Mouse (Mus musculus) hindbrain, embryonic 12.5 days (tissue): ENCODE measurements around the gene 1700028P14Rik. TPM values are rescaled to one million over a fixed set of nuclear protein-coding genes. Genes with fewer than 3 reads are reported as not detected.

ENCODE experiments used
- ATAC-seq: fragments of 200-750 bp; cut with Nextera tagmentation; 2 replicates; pipeline ENCODE4 v1.8.0; 2017; ENCODE audit warnings: moderate TSS enrichment; ENCODE audit not compliant: low FRiP score
- H3K27ac ChIP-seq: fragments of 300-500 bp; sonication (generic); 2 replicates; pipeline ENCODE4 v1.5.1; 2016; ENCODE audit warnings: mild to moderate bottlenecking
- H3K27me3 ChIP-seq: fragments of 300-500 bp; sonication (generic); 2 replicates; pipeline ENCODE4 v1.6.1; 2016; ENCODE audit warnings: mild to moderate bottlenecking
- H3K36me3 ChIP-seq: fragments of 300-500 bp; sonication (generic); 2 replicates; pipeline ENCODE4 v1.6.1; 2016; ENCODE audit warnings: mild to moderate bottlenecking
- H3K4me1 ChIP-seq: fragments of 300-500 bp; sonication (generic); 2 replicates; pipeline ENCODE4 v1.6.1; 2016
- H3K4me2 ChIP-seq: fragments of 300-500 bp; sonication (generic); replicated peaks from 2 replicates; pipeline ENCODE4 v1.6.1; 2016; ENCODE audit warnings: mild to moderate bottlenecking
- H3K4me3 ChIP-seq: fragments of 300-500 bp; sonication (generic); 2 replicates; pipeline ENCODE4 v1.5.1; 2016; ENCODE audit warnings: mild to moderate bottlenecking
- H3K9ac ChIP-seq: fragments of 300-500 bp; sonication (generic); 2 replicates; pipeline ENCODE4 v1.6.1; 2016; ENCODE audit warnings: mild to moderate bottlenecking, moderate library complexity
- H3K9me3 ChIP-seq: fragments of 300-500 bp; sonication (generic); replicated peaks from 2 replicates; pipeline ENCODE4 v1.6.1; 2016; ENCODE audit warnings: mild to moderate bottlenecking
- WGBS: fragments of 180-500 bp; shearing (Covaris S2); methylation state at CpG from one replicate; pipeline ENCODE4 v1.1.7; 2016; 5-methylcytosine and 5-hydroxymethylcytosine counted together
- polyA plus RNA-seq: library from polyadenylated mRNA; unstranded; fragments of >200 nt; fragmentation: Nextera tagmentation; extraction: Ambion mirVana; gene quantifications from 2 replicates; pipeline ENCODE4 v1.2.1, GENCODE M21; 2016

1700028P14Rik gene
- polyA plus RNA-seq, 1 experiment from 2014 or later = 1.7 TPM

DNA sequence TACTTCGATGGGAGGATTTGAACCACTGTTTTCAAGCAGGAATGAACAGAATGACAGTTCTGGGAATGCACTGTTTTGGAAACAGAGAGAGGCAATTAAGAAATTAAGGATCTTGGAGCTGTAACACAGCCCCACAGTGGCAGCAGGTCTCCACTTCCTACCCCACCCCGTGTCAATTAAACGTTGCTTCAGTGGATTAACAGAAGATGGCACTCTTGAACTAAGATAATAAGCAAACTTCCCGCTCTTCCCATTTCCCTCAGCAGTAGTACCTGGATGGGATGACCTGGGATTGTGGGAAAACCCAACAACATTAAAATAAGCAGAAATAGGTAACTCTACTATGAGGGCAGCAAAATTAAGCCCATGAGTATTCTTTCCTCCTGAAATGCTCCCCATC is 75.9 kb downstream of the 1700028P14Rik start:
- no peak for ATAC-seq
- H3K9ac ChIP-seq = no peak overlapping the region
- H3K4me2 ChIP-seq = no peak overlapping the region
- H3K9me3 ChIP-seq = no peaks in the 10 kb centered on the region
- WGBS = 54% methylated on average over 4 of the region's 4 CpGs
- H3K27me3 ChIP-seq = no peaks in the 10 kb centered on the region
- H3K27ac ChIP-seq = no peak overlapping the region
- H3K36me3 ChIP-seq = no peaks in the 10 kb centered on the region
- H3K4me3 ChIP-seq = no peak overlapping the region
- H3K4me1 ChIP-seq = no peaks in the 10 kb centered on the region

DNA sequence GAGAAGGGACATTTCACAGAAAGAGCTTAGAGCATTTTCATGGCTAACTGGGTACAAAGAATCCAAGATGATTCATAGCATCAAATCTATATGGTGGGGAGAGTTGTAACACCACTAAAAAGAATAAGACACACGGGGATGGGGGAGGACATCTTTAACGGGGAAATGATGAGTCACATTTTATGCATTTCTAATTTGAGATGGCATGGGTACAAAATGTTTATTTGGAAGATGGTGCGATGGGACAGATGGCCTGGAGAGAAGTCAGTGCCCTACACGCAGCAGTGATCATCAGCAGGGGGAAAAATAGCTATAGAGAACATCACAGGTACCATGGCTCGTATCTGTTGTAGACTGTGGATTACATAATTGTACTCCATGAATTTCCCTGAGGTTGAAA is 88.9 kb downstream of the 1700028P14Rik start:
- ATAC-seq = no peak
- no peaks in the 10 kb centered on the region for H3K4me1 ChIP-seq
- no peaks in the 10 kb centered on the region for H3K27me3 ChIP-seq
- H3K4me3 ChIP-seq = no peak overlapping the region
- H3K9me3 ChIP-seq = no peaks in the 10 kb centered on the region
- no peaks in the 10 kb centered on the region for H3K36me3 ChIP-seq
- H3K27ac ChIP-seq = no peak overlapping the region
- no peak overlapping the region for H3K9ac ChIP-seq
- H3K4me2 ChIP-seq = no peak overlapping the region
- 84% methylated on average over 5 of the region's 5 CpGs for whole genome bisulfite sequencing

DNA sequence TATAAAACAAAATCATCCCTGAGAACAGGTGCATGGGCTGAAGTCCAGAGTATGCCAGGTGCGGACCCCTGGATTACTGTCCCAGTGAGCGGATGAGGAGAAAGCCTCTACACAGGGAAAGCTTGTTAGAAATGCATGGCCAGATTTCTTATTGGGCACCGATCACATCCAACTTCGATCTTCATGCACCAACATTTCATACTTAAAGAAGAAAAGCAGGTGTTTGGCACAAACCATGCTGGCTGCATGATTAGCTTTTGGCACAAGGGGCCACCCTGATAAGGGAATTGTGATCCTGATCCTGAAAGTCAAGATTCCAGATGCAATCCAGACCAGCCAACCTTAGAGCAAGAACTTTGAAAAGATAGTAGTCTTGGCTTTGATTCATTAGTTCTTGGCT is 90.0 kb downstream of the 1700028P14Rik start:
- Histone ChIP-seq H3K36me3 (no peaks in the 10 kb centered on the region), H3K27me3 (no peaks in the 10 kb centered on the region), H3K4me3 (no peak overlapping the region), H3K27ac (no peak overlapping the region), H3K4me1 (no peaks in the 10 kb centered on the region), H3K9ac (no peak overlapping the region), H3K4me2 (no peak overlapping the region), H3K9me3 (no peaks in the 10 kb centered on the region)
- 93% methylated on average over 4 of the region's 4 CpGs for WGBS
- no peak for ATAC-seq

DNA sequence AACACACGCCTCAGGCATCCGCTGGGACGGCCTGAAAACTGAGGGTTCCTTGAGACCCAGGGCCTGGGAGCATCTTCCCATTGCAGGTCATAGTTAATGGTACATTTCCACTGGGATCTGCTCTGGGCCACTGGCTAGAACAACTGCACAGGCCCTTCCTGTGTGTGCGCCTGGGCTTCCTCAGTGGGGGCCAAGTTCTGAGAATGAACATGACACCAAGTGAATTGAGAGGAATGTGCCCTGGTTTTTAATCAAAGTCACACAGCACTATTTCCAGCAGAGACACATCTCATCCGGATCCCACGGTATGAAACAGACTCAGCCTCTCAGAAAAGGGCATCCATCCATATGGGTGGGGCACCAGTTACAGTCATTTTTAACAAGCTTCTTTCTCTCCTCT is 90.6 kb downstream of the 1700028P14Rik start:
- no peak for ATAC-seq
- Histone ChIP-seq H3K4me1 (no peaks in the 10 kb centered on the region), H3K4me2 (no peak overlapping the region), H3K9me3 (no peaks in the 10 kb centered on the region), H3K4me3 (no peak overlapping the region), H3K27me3 (no peaks in the 10 kb centered on the region), H3K27ac (no peak overlapping the region), H3K9ac (no peak overlapping the region), H3K36me3 (no peaks in the 10 kb centered on the region)
- 83% methylated on average over 6 of the region's 6 CpGs for WGBS

DNA sequence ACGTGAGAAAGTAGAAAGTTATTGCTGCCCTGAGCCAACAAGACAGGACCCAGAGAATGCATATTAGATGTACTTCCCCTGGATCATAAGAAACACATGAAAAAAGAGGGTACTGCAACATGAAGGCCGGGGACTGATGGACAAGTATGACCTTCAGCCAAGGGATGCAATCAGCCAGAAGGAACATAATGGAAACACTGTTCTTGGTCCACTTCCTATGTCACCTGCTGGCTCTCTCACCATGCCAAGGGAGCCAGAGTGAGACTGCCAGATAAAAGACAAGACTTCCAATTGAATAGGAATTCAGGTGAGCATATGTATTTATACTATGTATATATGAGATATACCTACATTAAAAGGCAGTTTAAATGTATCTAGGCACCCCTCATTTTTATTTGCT is 99.2 kb downstream of the 1700028P14Rik start:
- H3K27ac ChIP-seq = no peak overlapping the region
- no peaks in the 10 kb centered on the region for H3K27me3 ChIP-seq
- H3K4me1 ChIP-seq = no peaks in the 10 kb centered on the region
- no peak overlapping the region for H3K4me2 ChIP-seq
- no peaks in the 10 kb centered on the region for H3K36me3 ChIP-seq
- H3K9ac ChIP-seq = no peak overlapping the region
- no peak overlapping the region for H3K4me3 ChIP-seq
- no peaks in the 10 kb centered on the region for H3K9me3 ChIP-seq
- no peak for ATAC-seq
- 77% methylated on average over 2 of the region's 2 CpGs for WGBS

- no peak for ATAC-seq
- H3K4me2 ChIP-seq = no peak overlapping the region
- no peaks in the 10 kb centered on the region for H3K27me3 ChIP-seq
Observed at GRCm38 (mm10) chr19:23545604-23546003, 107.0 kb downstream of the 1700028P14Rik start.

DNA sequence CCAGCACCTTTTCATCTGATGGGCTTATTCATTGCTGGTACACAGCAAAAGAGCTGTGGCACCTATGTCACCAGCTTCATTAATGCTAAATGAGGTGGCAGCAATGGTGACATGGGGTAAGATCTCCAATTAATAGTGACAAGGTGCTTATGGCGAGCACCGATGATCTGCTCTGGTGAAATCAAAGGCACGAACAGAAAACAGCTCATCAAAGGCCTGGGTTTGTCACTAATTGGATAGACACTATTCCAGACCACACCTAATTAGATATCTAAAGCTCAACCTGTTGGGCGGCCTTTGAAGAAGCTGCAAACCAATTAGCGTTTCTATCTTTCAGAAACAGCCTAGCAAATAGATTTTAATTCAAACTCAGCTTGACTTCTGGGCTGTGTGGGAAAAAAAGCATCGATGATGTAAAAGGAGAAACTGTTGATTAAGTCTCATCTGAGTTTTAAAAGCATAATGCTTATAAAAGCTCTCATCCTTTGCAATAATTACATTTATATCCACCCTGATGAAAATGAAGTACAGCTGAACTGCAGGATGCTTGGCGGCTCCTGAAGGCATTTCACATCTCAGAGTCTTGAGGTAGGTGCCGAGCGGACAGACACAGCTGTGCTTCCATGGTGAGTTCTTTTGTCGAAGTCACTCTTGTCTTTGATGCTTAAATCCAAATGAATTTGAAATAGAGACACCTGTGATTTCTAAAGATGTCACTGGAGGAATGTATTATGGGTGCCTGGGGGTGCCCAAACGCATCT is 109.2 kb downstream of the 1700028P14Rik start:
- 75% methylated on average over 11 of the region's 11 CpGs for WGBS
- H3K4me1 ChIP-seq = no peaks in the 10 kb centered on the region
- no peaks in the 10 kb centered on the region for H3K9me3 ChIP-seq
- H3K9ac ChIP-seq = no peak overlapping the region
- H3K4me2 ChIP-seq = no peak overlapping the region
- no peak overlapping the region for H3K27ac ChIP-seq
- ATAC-seq = no peak
- H3K36me3 ChIP-seq = no peaks in the 10 kb centered on the region
- H3K4me3 ChIP-seq = no peak overlapping the region
- no peaks in the 10 kb centered on the region for H3K27me3 ChIP-seq

More at GRCm38 (mm10) chr19:23545604-23546003, 107.0 kb downstream of the 1700028P14Rik start:
- Histone ChIP-seq H3K36me3 (no peaks in the 10 kb centered on the region), H3K4me1 (no peaks in the 10 kb centered on the region), H3K27ac (no peak overlapping the region), H3K4me3 (no peak overlapping the region), H3K9me3 (no peaks in the 10 kb centered on the region), H3K9ac (no peak overlapping the region)

GRCm38 (mm10) chr19:23542759-23543158 is 109.9 kb downstream of the 1700028P14Rik start:
- H3K4me2 ChIP-seq = no peak overlapping the region
- no peak overlapping the region for H3K27ac ChIP-seq
- H3K9me3 ChIP-seq = no peaks in the 10 kb centered on the region
- ATAC-seq = no peak
- WGBS = 92% methylated on average over 4 of the region's 4 CpGs
- no peak overlapping the region for H3K9ac ChIP-seq
- no peaks in the 10 kb centered on the region for H3K27me3 ChIP-seq
- H3K4me1 ChIP-seq = no peaks in the 10 kb centered on the region
- no peaks in the 10 kb centered on the region for H3K36me3 ChIP-seq
- no peak overlapping the region for H3K4me3 ChIP-seq

GRCm38 (mm10) chr19:23535700-23536099 is 116.9 kb downstream of the 1700028P14Rik start:
- Histone ChIP-seq H3K9me3 (no peaks in the 10 kb centered on the region), H3K4me1 (no peaks in the 10 kb centered on the region), H3K27me3 (no peaks in the 10 kb centered on the region), H3K27ac (no peak overlapping the region), H3K4me2 (no peak overlapping the region), H3K9ac (no peak overlapping the region), H3K4me3 (no peak overlapping the region), H3K36me3 (no peaks in the 10 kb centered on the region)
- no peak for ATAC-seq
- 91% methylated on average over 3 of the region's 3 CpGs for WGBS

- no peaks in the 10 kb centered on the region for H3K4me1 ChIP-seq
- H3K4me2 ChIP-seq = no peak overlapping the region
- H3K27ac ChIP-seq = no peak overlapping the region
- H3K9me3 ChIP-seq = no peaks in the 10 kb centered on the region
- H3K4me3 ChIP-seq = no peak overlapping the region
- H3K36me3 ChIP-seq = no peaks in the 10 kb centered on the region
- no peak for ATAC-seq
- no peaks in the 10 kb centered on the region for H3K27me3 ChIP-seq
- 20% methylated on average over 4 of the region's 4 CpGs for WGBS
- no peak overlapping the region for H3K9ac ChIP-seq
Observed at GRCm38 (mm10) chr19:23531899-23532298, 120.7 kb downstream of the 1700028P14Rik start.

GRCm38 (mm10) chr19:23523711-23524110 is 128.9 kb downstream of the 1700028P14Rik start:
- Histone ChIP-seq H3K9me3 (no peaks in the 10 kb centered on the region), H3K36me3 (no peaks in the 10 kb centered on the region), H3K4me3 (no peak overlapping the region), H3K9ac (no peak overlapping the region), H3K4me1 (no peaks in the 10 kb centered on the region), H3K4me2 (no peak overlapping the region), H3K27ac (no peak overlapping the region), H3K27me3 (no peaks in the 10 kb centered on the region)
- no peak for ATAC-seq
- 13% methylated on average over 1 of the region's 1 CpGs for WGBS

DNA sequence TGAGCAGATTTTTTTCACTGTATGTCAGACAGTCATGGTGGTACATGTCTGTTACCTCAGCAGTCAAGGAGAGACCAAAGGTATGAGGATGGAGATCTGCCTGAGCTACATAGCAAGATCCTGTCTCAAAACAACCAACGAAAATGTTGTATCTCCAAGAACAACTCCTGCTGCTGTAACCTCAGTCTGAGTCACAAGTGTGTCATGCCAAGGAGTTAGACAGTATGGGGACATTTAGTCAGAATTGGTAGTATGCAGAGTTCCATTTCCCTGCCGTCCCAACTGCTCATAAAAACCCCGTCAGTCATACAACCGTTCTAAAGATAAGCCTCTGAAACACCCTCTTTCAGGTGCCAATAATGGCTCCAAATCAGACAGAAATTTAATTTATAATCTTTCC is 130.8 kb downstream of the 1700028P14Rik start:
- ATAC-seq = no peak
- H3K9ac ChIP-seq = no peak overlapping the region
- H3K36me3 ChIP-seq = no peaks in the 10 kb centered on the region
- H3K27ac ChIP-seq = no peak overlapping the region
- WGBS = 93% methylated on average over 4 of the region's 4 CpGs
- no peak overlapping the region for H3K4me3 ChIP-seq
- no peak overlapping the region for H3K4me2 ChIP-seq
- no peaks in the 10 kb centered on the region for H3K27me3 ChIP-seq
- no peaks in the 10 kb centered on the region for H3K4me1 ChIP-seq
- H3K9me3 ChIP-seq = no peaks in the 10 kb centered on the region

DNA sequence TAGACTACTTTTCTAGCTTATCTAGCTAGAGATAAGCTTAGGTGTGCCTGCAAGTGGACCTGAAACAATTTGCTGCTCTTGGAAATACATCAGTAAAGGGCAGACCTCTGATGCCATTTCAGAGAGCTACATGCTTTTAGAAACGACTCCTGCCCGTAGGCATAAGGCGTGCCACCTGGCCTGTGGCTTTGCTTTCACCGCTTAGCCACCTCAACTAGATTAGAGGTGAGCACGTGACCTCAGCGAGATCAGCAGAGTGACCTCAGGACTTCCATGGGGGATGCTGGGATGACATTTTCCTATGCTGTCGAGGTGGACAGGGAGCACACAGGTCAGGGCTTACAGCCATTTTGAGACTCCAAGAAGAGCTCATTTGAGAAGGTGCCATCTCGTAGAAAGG is 131.5 kb downstream of the 1700028P14Rik start:
- Histone ChIP-seq H3K27ac (no peak overlapping the region), H3K4me2 (no peak overlapping the region), H3K9ac (no peak overlapping the region), H3K4me3 (no peak overlapping the region), H3K9me3 (no peaks in the 10 kb centered on the region), H3K4me1 (no peaks in the 10 kb centered on the region), H3K36me3 (no peaks in the 10 kb centered on the region), H3K27me3 (no peaks in the 10 kb centered on the region)
- 89% methylated on average over 8 of the region's 8 CpGs for WGBS
- no peak for ATAC-seq
